Mouse (Mus musculus) forebrain, postnatal 0 days (tissue): ENCODE measurements around the gene Hdhd3. TPM values are rescaled to one million over a fixed set of nuclear protein-coding genes. Genes with fewer than 3 reads are reported as not detected.
A peak's percentile ranks its signal among the peaks of the same experiment; 100 is the strongest.

Experiments
- ATAC-seq: fragments of 200-750 bp; cut with Nextera tagmentation; 2 replicates; pipeline ENCODE4 v1.8.0; 2017; ENCODE audit warnings: mild to moderate bottlenecking, moderate library complexity
- DNase-seq: peaks from one replicate; pipeline ENCODE4 v3.0.0-alpha.2; 2015
- H3K27ac ChIP-seq: fragments of 300-500 bp; sonication (generic); 2 replicates; pipeline ENCODE4 v1.5.1; 2014; ENCODE audit warnings: low read depth, mild to moderate bottlenecking, antibody characterized with exemption, low read length, moderate library complexity, mixed read lengths
- H3K27me3 ChIP-seq: fragments of 300-500 bp; sonication (generic); 2 replicates; pipeline ENCODE4 v1.6.1; 2014; ENCODE audit warnings: mild to moderate bottlenecking, low read length, mixed read lengths; ENCODE audit not compliant: insufficient read depth
- H3K36me3 ChIP-seq: fragments of 300-500 bp; sonication (generic); 2 replicates; pipeline ENCODE4 v1.6.1; 2014; ENCODE audit warnings: mild to moderate bottlenecking, moderate library complexity; ENCODE audit not compliant: insufficient read depth
- H3K4me1 ChIP-seq: fragments of 300-500 bp; sonication (generic); 2 replicates; pipeline ENCODE4 v1.6.1; 2014; ENCODE audit warnings: antibody characterized with exemption; ENCODE audit not compliant: insufficient read depth
- H3K4me2 ChIP-seq: fragments of 300-500 bp; sonication (generic); 2 replicates; pipeline ENCODE4 v1.6.1; 2014; ENCODE audit warnings: low read depth, mild to moderate bottlenecking, moderate library complexity
- H3K4me3 ChIP-seq: fragments of 300-500 bp; sonication (generic); 2 replicates; pipeline ENCODE4 v1.5.1; 2014; ENCODE audit warnings: low read depth, low read length, mixed read lengths
- H3K9ac ChIP-seq: fragments of 300-500 bp; sonication (generic); 2 replicates; pipeline ENCODE4 v1.6.1; 2014; ENCODE audit warnings: mild to moderate bottlenecking
- H3K9me3 ChIP-seq: fragments of 300-500 bp; sonication (generic); 2 replicates; pipeline ENCODE4 v1.6.1; 2016; ENCODE audit warnings: low read length
- CTCF ChIP-seq: sonication (generic); IDR thresholded peaks from 2 replicates; pipeline ENCODE4 v1.5.1; 2016; ENCODE audit warnings: antibody characterized with exemption, control low read depth, low read depth
- WGBS: fragments of 180-500 bp; shearing (Covaris S2); extraction: QIAGEN DNeasy Blood & Tissue Kit; methylation state at CpG from one replicate; pipeline ENCODE4 v1.1.7; 2014; 5-methylcytosine and 5-hydroxymethylcytosine counted together
- polyA plus RNA-seq: library from polyadenylated mRNA; unstranded; fragments of >200 nt; fragmentation: Nextera tagmentation; extraction: Ambion mirVana; gene quantifications from 2 replicates; pipeline ENCODE4 v1.2.1, GENCODE M21; 2015
- total RNA-seq: library from RNA; depleted of rRNA; stranded (reverse); fragments of >200 nt; gene quantifications from 2 replicates; pipeline ENCODE4 v1.2.3, GENCODE M21; 2014

Gene Hdhd3
- total and polyA plus RNA-seq, 2 experiments from 2014 or later: 3.5 to 4.6 TPM

- no peak for ATAC-seq
- no peak overlapping the region for H3K4me3 ChIP-seq
- no peak overlapping the region for H3K27ac ChIP-seq
- no peak for TF ChIP-seq CTCF
- no peaks in the 10 kb centered on the region for H3K27me3 ChIP-seq
- no peak overlapping the region for H3K9ac ChIP-seq
- no peaks in the 10 kb centered on the region for H3K36me3 ChIP-seq
- H3K4me2 ChIP-seq: no peak overlapping the region
- DNase-seq: no peak
- 95% methylated on average over 5 of the region's 5 CpGs for WGBS
- H3K4me1 ChIP-seq: no peaks in the 10 kb centered on the region
- H3K9me3 ChIP-seq: no peaks in the 10 kb centered on the region
These were observed 16.1 kb downstream of the Hdhd3 start for GRCm38 (mm10) chr4:62487172-62487571.

GRCm38 (mm10) chr4:62486162-62486696 is 17.0 kb downstream of the Hdhd3 start:
- H3K36me3 ChIP-seq: no peaks in the 10 kb centered on the region
- H3K27ac ChIP-seq: no peak overlapping the region
- DNase-seq (no peak), ATAC-seq (no peak)
- H3K4me2 ChIP-seq: no peak overlapping the region
- H3K4me3 ChIP-seq: no peak overlapping the region
- no peaks in the 10 kb centered on the region for H3K9me3 ChIP-seq
- H3K4me1 ChIP-seq: no peaks in the 10 kb centered on the region
- no peak for TF ChIP-seq CTCF
- no peak overlapping the region for H3K9ac ChIP-seq
- WGBS: 88% methylated on average over 15 of the region's 15 CpGs
- H3K27me3 ChIP-seq: 0 out of 2 replicates have a peak, but pooled peaks cover 3% of the 10 kb centered on the region

- Histone ChIP-seq H3K4me2 (no peak overlapping the region), H3K27me3 (0 out of 2 replicates have a peak, but pooled peaks cover 4% of the 10 kb centered on the region), H3K4me1 (no peaks in the 10 kb centered on the region), H3K9ac (no peak overlapping the region), H3K4me3 (no peak overlapping the region), H3K9me3 (no peaks in the 10 kb centered on the region), H3K27ac (no peak overlapping the region), H3K36me3 (no peaks in the 10 kb centered on the region)
- DNase-seq (no peak), ATAC-seq (no peak)
- TF ChIP-seq CTCF: no peak
- 83% methylated on average over 8 of the region's 8 CpGs for WGBS
These were observed 17.7 kb downstream of the Hdhd3 start for GRCm38 (mm10) chr4:62485450-62486161.

- peaks cover 6% of the 10 kb centered on the region for H3K27me3 ChIP-seq
- WGBS: 87% methylated on average over 3 of the region's 3 CpGs
- no peak for TF ChIP-seq CTCF
- no peak overlapping the region for H3K27ac ChIP-seq
- no peaks in the 10 kb centered on the region for H3K9me3 ChIP-seq
- no peak overlapping the region for H3K9ac ChIP-seq
- no peak overlapping the region for H3K4me3 ChIP-seq
- DNase-seq: no peak
- no peaks in the 10 kb centered on the region for H3K36me3 ChIP-seq
- no peaks in the 10 kb centered on the region for H3K4me1 ChIP-seq
- no peak for ATAC-seq
- H3K4me2 ChIP-seq: no peak overlapping the region
These were observed 18.3 kb downstream of the Hdhd3 start for GRCm38 (mm10) chr4:62484928-62485327.

GRCm38 (mm10) chr4:62480709-62481605 is 22.3 kb downstream of the Hdhd3 start:
- DNase-seq: no peak
- peaks cover 3% of the 10 kb centered on the region; the same call in 1 of the 2 replicates for H3K4me1 ChIP-seq
- TF ChIP-seq CTCF: no peak
- peaks cover 20% of the 10 kb centered on the region for H3K27me3 ChIP-seq
- no peak for ATAC-seq
- no peaks in the 10 kb centered on the region for H3K9me3 ChIP-seq
- H3K4me2 ChIP-seq: no peak overlapping the region
- no peak overlapping the region for H3K27ac ChIP-seq
- no peak overlapping the region for H3K9ac ChIP-seq
- WGBS: 47% methylated on average over 10 of the region's 10 CpGs
- no peaks in the 10 kb centered on the region for H3K36me3 ChIP-seq
- H3K4me3 ChIP-seq: no peak overlapping the region

GRCm38 (mm10) chr4:62479937-62480708 is 23.1 kb downstream of the Hdhd3 start, which contains the start of gene Bspry:
Gene Bspry (plus strand): TSS chr4:62480053.
- peak within 1 kb of the TSS; percentile 75 for H3K4me2 ChIP-seq
- no peak for DNase-seq
- no peaks in the 10 kb centered on the region for H3K36me3 ChIP-seq
- H3K27me3 ChIP-seq: peaks cover 20% of the 10 kb centered on the region
- H3K9me3 ChIP-seq: no peaks in the 10 kb centered on the region
- H3K4me1 ChIP-seq: peaks cover 3% of the 10 kb centered on the region; the same call in 1 of the 2 replicates
- WGBS: 5% methylated on average over 70 of the region's 71 CpGs
- peak; percentile 54 for ATAC-seq
- no peak within 1 kb of the TSS; the same call in 1 of the 2 replicates for H3K9ac ChIP-seq
- TF ChIP-seq CTCF: no peak
- peak within 1 kb of the TSS; percentile 35 for H3K4me3 ChIP-seq
- no peak within 1 kb of the TSS for H3K27ac ChIP-seq
